Mouse (Mus musculus) G1E-ER4 (cell line): Measurements from ENCODE around the gene Rps15. TPM values are rescaled to one million over a fixed set of nuclear protein-coding genes. Genes with fewer than 3 reads are reported as not detected.

Experiments
- GATA1 ChIP-seq: IDR thresholded peaks from one replicate; pipeline ENCODE4 v1.8.0; 2012; ENCODE audit warnings: low read length, inconsistent platforms
- polyA plus RNA-seq: library from polyadenylated mRNA; stranded (reverse); fragments of >175 nt; gene quantifications from 2 replicates; pipeline ENCODE4 v1.2.3, GENCODE M21; 2012

Gene Rps15
- polyA plus RNA-seq, 1 experiment, result 5,691 TPM

DNA sequence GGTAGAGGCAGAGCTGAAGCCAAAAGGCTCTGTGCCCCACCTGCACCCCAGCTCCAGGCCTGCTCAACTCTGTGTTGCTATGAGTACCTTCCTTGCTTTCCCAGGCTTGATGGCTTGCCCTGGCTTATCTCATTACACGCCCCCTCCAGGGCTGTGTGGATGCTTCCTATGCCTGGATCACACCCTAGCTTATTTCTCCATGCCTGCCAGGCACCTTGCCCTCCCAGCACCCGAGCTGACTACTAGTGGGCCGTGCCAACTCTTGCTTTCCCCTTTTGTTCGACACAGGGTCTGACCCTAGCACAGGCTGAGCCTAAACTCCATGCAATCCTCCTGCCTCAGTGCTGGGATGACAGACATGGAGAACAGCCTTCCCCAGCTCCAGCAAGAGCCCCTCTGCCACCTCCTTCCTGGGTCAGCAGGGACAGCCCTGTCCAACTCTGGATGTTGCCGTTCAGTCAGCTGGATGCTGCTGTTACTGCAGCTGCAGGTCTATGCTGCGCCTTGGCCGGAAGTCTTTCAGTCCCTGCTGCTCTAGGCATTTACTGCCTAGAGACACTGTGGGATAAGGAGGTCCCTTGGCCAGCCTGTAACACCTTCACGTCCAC lies 5.4 kb downstream of the Rps15 start:
- TF ChIP-seq GATA1, result no peak

DNA sequence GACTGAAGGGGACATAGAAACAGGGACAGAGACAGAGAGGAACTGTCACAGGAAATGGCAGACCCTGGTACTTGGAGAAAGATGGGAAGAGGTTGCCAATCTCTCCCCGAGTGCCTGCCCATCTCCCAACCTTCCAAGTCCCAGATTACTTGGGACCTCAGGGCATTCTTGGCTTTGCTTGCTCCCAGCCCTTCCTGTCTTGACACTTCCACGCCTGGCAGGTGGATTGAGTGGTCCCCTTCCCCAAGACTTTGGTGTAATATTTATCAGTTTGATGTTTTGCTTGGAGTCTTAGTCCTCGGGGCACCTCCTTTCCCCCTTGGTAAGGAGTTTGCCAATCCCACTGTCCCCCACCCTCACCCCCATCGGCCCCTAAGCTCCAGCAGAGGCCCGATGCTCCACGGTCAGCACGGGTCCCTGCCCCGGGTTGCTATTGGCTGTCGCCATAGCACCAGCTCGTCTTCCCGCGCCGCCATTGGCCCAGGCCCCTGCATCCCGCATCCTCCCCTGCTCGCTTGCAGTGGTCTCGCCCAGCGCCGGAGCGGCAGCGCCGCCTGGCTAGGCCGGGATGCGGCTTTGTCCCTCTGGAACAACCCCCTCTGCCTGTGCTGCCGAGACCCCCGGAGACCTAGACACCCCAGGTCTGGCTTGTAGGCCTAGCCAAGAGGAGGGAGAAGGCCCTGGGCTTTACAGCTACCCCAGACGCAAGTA lies 6.5 kb downstream of the Rps15 start:
- TF ChIP-seq GATA1, result no peak

DNA sequence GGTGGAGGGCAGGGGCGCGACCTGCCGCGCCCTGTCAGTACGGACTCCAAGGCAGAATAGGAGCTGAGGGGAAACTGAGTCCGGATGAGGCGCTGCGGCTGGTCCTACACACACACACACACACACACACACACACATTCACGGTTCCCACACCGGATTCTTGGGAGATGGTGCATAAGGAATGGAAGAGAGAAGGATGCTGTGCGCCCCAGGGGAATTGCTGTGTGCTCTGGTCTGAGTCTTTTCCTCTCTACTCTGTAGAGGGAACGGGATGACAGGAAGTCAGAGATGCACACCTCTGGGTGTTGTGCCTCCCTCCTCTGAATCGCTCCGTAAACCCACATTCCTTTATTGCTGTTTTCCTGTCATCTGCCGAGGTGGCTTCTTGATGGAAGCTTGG lies 7.0 kb downstream of the Rps15 start:
- TF ChIP-seq GATA1, result no peak

DNA sequence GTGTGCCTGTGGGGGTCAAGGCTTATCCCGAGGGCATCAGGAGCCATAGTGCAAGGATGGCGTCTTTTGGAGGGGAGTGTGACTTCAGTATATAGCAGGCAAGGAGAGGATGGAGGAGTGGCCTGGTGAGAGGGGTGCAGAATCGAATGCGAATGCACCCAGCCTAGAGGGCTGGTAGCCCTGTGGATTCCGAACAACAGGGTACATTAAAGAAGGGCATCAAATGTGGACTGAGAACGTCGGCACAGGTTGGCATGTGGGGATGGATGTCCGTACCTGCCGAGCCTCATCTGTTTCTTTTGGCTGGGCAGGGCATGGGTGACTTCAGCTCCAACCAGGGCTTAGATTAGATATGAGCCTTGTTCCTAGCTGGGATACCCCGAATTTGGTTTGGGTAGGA lies 7.6 kb downstream of the Rps15 start:
- TF ChIP-seq GATA1, result no peak

DNA sequence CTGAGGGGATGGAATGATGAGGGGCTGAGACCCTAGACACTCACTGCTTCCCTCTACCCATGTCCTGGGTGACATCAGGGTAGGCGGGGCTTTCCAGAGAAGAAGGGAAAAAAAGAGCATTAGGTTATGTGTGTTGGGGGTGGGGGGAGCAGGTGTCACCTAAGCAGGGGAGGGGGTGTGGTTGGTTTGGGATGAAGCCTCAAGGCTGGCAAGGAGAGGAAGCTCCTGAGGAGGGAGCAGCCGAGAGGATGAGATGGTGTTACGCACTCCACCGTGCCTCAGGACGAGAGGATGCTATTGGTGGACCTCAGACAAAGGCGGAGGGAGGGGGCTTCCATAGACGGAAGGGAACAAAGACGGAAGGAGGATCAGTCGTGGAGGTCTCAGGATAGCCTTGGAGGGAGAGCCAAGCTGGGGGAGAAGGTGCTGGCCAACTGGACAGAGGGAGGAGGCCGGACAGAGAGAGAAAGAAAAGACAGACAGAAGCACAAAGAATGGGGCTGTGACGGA lies 8.5 kb downstream of the Rps15 start:
- no peak for TF ChIP-seq GATA1

DNA sequence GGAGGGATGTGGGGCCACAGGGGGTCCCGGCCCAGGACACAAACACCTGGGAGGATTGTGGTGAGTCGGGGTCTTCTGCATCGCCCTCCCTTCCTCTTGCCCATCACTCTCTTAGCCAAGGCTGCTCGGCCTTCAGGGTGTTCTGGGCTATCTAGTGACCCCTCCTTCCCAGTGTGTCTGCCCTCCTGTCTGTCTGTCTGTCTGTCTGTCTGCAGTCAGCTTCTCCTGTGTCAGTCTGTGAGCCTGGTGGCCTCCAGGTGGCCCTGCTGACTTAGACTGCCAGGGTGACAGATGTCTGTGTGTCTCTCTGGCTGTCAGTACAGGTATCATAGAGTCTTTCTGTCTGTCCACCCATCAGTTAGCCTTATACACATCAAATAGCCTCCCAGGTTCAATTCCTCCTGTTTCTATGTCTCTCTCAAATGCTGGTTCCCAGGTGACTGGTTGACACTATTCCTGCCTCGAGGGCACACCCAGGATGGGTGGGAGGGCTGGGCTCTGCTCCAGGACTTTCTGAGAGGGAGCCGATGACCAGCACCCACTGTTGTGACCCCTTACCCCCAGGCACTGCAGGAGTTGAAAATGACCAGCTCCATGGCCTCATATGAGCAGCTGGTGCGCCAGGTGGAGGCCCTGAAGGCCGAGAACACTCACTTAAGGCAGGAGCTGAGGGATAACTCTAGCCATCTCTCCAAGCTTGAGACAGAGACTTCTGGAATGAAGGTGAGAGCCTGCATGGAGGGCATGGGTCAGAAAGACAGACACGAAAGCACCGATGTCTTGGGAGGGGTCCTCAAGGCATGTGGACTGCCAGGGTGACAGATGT lies 9.2 kb downstream of the Rps15 start:
- TF ChIP-seq GATA1, result no peak

DNA sequence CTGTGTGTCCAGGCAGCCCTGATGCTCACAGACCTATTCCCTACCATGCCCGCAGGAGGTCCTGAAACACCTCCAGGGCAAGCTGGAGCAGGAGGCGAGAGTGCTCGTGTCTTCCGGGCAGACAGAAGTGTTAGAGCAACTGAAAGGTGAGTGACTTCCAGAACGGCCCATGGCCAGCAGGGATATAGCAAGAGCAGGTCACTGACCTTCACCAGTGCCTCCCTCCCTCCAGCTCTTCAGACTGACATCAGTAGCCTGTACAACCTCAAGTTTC lies 9.8 kb downstream of the Rps15 start:
- TF ChIP-seq GATA1, result no peak

DNA sequence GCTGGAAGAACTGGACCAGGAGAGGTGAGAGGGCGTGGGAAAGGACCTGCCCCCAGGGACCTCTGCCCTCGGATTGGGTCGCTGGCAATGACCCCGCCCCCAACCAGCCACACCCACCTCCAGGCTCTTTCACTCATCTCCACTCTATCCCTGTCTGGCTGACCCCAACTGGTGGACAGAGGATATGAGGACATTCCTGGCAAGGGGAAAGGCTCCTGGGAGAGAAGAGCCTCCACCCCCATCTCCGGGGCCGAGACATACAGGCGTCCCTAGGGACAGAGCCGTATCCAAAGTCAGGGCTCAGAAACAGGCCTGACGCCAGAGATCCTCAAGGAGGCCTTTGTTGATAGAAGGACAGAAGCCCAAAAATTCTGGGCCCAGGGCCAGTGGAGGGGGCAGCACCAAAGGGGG lies 10.2 kb downstream of the Rps15 start:
- TF ChIP-seq GATA1, result no peak

DNA sequence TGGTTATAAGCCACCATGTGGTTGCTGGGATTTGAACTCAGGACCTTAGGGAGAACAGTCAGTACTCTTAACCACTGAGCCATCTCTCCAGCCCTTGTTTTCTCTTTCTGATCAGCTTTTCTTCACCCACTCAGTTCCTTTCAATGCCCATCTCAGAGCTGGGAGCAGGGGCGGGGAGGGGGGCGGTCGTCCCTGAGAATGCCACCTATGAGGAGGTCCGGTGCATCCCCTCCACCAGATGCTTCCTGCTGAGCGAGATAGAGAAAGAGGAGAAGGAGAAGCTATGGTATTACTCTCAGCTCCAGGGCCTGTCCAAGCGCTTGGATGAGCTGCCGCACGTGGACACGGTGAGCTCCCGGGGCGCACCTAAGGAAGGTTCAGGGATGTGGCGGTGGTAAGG lies 12.2 kb downstream of the Rps15 start:
- no peak for TF ChIP-seq GATA1

DNA sequence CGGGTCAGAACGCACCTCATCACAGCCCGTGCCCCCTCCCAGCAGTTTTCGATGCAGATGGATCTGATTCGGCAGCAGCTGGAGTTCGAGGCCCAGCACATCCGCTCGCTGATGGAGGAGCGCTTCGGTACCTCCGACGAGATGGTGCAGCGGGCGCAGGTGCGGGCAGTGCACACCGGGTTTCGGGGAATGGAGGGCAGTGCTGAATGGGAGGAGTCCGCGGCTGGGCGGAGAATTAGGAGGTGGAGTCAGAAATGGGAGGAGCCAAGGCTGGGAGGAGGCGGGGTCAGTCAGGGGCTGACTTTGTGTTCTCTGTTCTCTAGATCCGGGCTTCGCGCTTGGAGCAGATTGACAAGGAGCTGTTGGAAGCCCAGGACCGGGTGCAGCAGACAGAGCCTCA lies 12.6 kb downstream of the Rps15 start:
- TF ChIP-seq GATA1, result no peak

DNA sequence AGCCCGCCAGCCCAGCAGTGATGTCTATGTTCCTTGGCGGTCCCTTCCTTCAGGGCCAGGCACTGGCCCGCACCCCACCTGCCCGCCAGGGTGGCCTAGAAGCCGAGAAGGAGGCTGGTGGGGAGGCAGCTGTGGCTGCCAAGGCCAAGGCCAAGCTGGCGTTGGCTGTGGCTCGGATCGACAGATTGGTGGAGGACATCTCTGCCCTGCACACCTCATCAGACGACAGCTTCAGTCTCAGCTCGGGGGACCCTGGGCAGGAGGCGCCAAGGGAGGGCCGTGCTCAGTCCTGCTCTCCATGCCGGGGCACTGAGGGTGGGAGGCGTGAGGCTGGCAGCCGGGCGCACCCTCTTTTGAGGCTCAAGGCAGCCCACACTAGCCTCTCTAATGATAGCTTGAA lies 19.3 kb downstream of the Rps15 start:
- TF ChIP-seq GATA1, result no peak

DNA sequence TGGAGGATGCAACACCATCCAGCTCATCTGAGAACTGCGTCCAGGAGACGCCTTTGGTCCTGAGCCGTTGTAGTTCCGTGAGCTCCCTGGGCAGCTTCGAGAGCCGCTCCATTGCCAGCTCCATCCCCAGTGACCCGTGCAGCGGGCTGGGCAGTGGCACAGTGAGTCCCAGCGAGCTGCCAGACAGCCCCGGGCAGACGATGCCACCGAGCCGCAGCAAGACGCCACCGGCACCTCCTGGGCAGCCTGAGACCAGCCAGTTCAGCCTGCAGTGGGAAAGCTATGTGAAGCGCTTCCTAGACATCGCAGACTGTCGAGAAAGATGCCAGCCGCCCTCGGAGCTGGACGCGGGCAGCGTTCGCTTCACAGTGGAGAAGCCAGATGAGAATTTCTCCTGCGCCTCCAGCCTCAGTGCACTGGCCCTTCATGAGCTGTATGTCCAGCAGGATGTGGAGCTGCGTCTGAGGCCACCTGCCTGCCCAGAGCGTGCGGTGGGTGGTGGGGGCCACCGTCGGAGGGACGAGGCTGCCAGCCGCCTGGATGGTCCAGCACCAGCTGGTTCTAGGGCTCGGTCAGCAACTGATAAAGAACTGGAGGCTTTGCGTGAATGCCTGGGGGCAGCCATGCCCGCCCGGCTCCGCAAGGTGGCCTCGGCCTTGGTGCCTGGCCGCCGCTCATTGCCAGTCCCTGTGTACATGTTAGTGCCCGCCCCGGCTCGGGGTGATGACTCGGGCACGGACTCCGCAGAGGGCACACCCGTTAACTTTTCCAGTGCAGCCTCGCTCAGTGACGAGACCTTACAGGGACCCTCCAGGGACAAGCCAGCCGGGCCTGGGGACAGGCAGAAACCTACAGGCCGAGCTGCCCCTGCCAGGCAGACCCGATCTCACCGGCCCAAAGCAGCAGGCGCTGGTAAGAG lies 20.6 kb downstream of the Rps15 start:
- TF ChIP-seq GATA1, result no peak

DNA sequence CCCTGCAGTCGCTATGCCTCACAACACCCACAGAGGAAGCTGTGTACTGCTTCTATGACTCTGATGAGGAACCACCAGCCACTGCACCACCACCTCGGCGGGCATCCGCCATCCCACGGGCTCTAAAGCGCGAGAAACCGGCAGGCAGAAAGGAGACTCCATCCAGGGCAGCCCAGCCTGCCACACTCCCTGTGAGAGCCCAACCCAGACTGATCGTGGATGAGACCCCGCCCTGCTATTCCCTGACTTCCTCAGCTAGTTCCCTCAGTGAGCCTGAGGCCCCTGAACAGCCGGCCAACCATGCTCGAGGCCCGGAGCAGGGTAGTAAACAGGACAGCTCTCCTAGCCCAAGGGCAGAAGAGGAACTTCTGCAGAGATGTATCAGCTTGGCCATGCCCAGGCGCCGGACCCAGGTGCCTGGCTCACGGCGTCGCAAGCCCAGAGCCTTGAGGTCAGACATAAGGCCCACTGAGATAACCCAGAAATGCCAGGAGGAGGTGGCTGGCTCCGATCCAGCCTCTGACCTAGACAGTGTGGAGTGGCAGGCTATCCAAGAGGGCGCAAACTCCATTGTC lies 21.5 kb downstream of the Rps15 start:
- TF ChIP-seq GATA1, result no peak

DNA sequence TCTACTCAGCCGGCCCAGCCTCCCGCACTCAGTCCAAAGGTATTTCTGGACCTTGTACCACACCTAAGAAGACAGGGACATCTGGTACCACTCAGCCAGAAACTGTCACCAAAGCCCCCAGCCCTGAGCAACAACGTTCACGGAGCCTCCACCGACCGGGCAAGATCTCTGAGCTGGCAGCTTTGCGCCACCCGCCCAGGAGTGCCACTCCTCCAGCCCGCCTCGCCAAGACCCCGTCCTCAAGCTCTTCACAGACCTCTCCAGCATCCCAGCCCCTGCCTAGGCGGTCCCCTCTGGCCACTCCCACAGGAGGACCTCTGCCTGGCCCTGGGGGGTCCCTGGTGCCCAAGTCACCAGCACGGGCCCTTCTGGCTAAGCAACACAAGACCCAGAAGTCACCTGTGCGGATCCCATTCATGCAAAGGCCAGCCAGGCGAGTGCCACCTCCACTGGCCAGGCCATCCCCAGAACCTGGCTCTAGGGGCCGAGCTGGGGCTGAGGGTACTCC lies 22.3 kb downstream of the Rps15 start:
- no peak for TF ChIP-seq GATA1

DNA sequence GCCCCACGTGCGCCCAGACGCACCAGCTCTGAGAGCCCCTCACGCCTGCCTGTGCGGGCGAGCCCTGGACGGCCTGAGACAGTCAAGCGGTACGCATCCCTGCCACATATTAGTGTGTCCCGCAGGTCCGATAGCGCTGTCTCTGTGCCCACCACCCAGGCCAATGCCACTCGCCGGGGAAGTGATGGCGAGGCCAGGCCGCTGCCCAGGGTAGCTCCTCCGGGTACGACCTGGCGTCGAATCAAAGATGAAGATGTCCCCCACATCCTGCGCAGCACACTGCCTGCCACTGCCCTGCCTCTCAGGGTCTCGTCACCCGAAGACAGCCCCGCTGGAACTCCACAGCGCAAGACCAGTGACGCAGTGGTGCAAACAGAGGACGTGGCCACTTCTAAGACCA lies 23.1 kb downstream of the Rps15 start:
- no peak for TF ChIP-seq GATA1

DNA sequence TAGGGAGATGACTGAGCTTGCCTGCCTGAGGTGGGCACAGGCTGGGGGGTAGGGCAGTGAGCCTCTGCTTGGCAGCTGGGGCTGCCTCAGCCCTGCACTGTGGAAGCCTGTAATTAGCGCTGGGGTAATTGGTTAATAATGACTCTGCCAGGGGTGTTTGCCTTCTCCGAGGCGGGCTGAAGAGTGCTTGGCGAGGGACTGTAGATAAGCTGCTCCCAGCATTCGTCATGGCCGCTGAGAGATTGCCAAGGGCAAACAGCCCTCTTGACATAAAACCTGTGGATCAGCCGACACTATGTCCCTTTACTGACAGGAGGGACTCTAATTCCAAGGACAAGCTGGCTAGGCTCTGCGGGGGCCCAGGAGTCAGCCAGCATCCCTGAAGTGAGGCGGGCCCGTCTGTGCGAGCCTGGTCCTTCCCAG lies 24.1 kb downstream of the Rps15 start:
- TF ChIP-seq GATA1, result no peak
